Mouse (Mus musculus): ENCODE measurements around the gene Gm9736. TPM values are rescaled to one million over a fixed set of nuclear protein-coding genes. Genes with fewer than 3 reads are reported as not detected.
"Not testable (repeated sequence)": the region's sequence is repeated elsewhere in the genome, so short reads cannot be mapped to it uniquely, and the experiment has no call there.

The Gm9736 gene
- not detected in 2 replicates for polyA plus RNA-seq (2014; fragmentation: Nextera tagmentation; extraction: Ambion mirVana)

DNA sequence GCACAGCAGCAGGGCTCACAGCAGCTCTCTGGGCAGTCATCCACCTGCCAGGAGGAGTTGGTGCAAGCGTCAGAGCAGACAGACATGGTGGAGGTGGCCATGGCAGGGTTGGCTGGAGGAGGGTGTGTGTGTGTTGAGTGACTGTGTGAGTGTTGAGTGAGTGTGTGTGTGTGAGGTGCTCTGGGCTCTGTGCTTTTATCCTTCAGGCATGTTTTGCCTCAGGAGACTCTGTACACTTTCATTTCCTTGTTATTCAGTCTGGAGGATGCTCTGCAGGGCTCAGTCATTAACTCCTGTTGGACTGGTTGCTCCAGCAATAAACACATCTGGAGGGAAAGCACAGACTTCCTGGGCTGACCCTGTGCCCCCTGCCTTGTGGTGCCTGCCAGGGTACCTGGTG is at the start of gene Gm9736:
Gm9736 (minus strand) TSS at position 101 of the 400 bp plus-strand sequence.
- 70% methylated on average over 1 of the region's 1 CpGs for WGBS
- H3K4me1 ChIP-seq (ENCODE audit: control insufficient read depth, insufficient read depth, low read length); H3K9me3 ChIP-seq (ENCODE audit: control insufficient read depth, low read length); ATAC-seq (ENCODE audit: low FRiP score); H3K36me3 ChIP-seq (ENCODE audit: control insufficient read depth, insufficient read depth, low read length); H3K27me3 ChIP-seq (ENCODE audit: control insufficient read depth, insufficient read depth, low read length); DNase-seq (ENCODE audit: low spot score, missing footprints); H3K4me2 ChIP-seq; H3K9ac ChIP-seq (ENCODE audit: low read length); H3K4me3 ChIP-seq (ENCODE audit: low read depth, low read length); H3K27ac ChIP-seq (ENCODE audit: low read depth, low read length): not testable (repeated sequence)

DNA sequence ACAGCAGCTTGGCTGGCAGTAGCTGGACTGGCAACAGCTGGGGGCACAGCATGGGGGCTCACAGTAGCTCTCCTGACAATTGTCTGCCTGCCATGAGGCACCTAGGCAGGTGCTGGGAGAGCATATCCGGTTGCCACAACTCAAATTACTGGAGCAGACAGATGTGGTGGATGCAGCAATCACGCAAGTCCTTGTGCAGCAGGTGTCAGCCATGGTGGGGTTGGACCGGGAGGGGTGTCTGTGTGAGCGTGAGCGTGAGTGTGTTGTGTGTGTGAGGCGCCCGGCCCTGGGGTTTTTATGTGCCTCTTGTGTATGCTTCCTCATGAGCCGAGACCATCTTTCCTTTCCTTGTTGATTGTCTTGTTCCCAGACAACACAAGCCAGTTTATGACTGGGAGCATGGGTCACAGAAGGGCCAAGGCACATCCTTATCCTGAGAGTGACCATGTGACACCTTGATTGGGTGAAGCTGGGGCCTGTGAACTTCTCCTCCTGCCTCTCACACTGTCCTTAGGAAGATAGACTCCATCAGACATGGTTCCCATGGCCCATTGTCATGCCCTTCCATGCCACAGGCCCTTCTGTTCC is 47.9 kb upstream of the Gm9736 start, which contains the start of gene Gm19668:
Gm19668 (minus strand) TSS at position 213 of the 588 bp plus-strand sequence.
- WGBS, result 65% methylated on average over 8 of the region's 8 CpGs

DNA sequence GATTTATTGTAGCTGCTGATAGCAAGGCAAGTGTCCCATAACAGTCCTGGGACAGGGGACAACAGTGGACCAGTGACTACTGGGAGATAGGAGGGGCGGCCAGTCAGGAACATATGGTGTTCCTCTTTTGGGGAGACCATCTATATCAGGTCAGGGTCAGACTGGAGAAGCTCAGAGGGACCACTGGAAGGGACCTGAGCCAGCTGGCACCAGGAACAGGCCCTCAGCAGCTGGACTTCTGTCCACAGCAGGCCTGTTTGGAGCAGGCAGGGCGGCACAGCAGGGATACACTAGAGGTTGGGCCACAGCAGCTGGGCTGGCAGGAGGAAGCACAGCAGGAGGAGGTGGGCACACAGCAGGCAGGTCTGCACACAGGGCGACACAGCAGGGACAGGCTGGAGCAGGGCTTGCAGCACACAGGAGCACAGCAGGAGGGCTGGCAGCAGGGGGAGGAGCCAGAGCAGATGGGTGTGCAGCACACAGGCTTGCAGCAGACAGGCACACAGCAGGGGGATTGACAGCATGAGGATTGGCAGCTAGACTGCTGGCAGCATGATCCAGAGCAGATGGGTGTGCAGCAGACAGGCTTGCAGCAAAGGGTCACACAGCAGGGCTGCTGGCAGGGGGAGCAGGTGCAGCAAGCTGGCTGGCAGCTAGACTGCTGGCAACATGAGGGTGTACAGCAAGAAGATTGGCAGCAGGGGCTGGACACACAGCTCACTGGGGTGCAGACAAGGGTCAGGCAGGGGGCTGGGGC is 47.2 kb upstream of the Gm9736 start:
- H3K27me3 ChIP-seq (ENCODE audit: control insufficient read depth, insufficient read depth, low read length); H3K4me3 ChIP-seq (ENCODE audit: low read depth, low read length); H3K4me2 ChIP-seq; H3K9ac ChIP-seq (ENCODE audit: low read length); H3K36me3 ChIP-seq (ENCODE audit: control insufficient read depth, insufficient read depth, low read length); H3K4me1 ChIP-seq (ENCODE audit: control insufficient read depth, insufficient read depth, low read length); H3K9me3 ChIP-seq (ENCODE audit: control insufficient read depth, low read length); H3K27ac ChIP-seq (ENCODE audit: low read depth, low read length); ATAC-seq (ENCODE audit: low FRiP score): not testable (repeated sequence)
- peak; percentile 81 for DNase-seq (ENCODE audit: low spot score, missing footprints)
- WGBS, result 31% methylated on average over 3 of the region's 3 CpGs

More for the DNA sequence above, 47.9 kb upstream of the Gm9736 start, which contains the start of gene Gm19668:
- Histone ChIP-seq H3K4me1 (ENCODE audit: control insufficient read depth, insufficient read depth, low read length) (peaks cover 2% of the 10 kb centered on the region; the same call in 1 of the 2 replicates), H3K9me3 (ENCODE audit: control insufficient read depth, low read length) (no peaks in the 10 kb centered on the region), H3K27me3 (ENCODE audit: control insufficient read depth, insufficient read depth, low read length) (no peaks in the 10 kb centered on the region), H3K36me3 (ENCODE audit: control insufficient read depth, insufficient read depth, low read length) (no peaks in the 10 kb centered on the region), H3K27ac (ENCODE audit: low read depth, low read length) (no peak within 1 kb of the TSS), H3K9ac (ENCODE audit: low read length) (no peak within 1 kb of the TSS), H3K4me2 (no peak within 1 kb of the TSS), H3K4me3 (ENCODE audit: low read depth, low read length) (no peak within 1 kb of the TSS)
- ATAC-seq (ENCODE audit: low FRiP score) (no peak), DNase-seq (ENCODE audit: low spot score, missing footprints) (peak; percentile 79)

DNA sequence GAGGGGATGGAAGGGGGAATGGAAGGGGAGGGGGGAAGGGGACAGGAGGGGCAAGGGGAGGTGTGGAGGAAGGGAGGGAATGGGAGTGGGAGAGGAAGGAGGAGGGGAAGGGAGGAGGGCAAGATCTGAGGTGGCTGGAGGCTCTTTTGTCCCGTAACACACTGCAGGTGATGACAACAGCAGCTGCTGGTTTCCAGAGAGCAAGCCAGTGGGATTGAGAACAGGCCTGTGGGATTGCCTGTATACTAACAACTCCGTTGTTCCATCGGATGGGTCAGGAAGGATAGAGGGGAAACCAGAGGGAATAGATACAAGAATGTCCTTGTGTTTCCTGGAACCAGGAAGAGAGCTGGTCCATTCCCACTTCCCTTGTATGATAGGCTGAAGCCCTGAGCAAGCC is 46.5 kb upstream of the Gm9736 start:
- ATAC-seq (ENCODE audit: low FRiP score), result no peak
- 19% methylated on average over 3 of the region's 3 CpGs for WGBS
- DNase-seq (ENCODE audit: low spot score, missing footprints), result peak; percentile 85
- Histone ChIP-seq H3K4me2 (no peak overlapping the region), H3K9me3 (ENCODE audit: control insufficient read depth, low read length) (no peaks in the 10 kb centered on the region), H3K4me1 (ENCODE audit: control insufficient read depth, insufficient read depth, low read length) (peaks cover 2% of the 10 kb centered on the region; the same call in 1 of the 2 replicates), H3K36me3 (ENCODE audit: control insufficient read depth, insufficient read depth, low read length) (no peaks in the 10 kb centered on the region), H3K4me3 (ENCODE audit: low read depth, low read length) (no peak overlapping the region), H3K27ac (ENCODE audit: low read depth, low read length) (no peak overlapping the region), H3K9ac (ENCODE audit: low read length) (no peak overlapping the region), H3K27me3 (ENCODE audit: control insufficient read depth, insufficient read depth, low read length) (no peaks in the 10 kb centered on the region)

DNA sequence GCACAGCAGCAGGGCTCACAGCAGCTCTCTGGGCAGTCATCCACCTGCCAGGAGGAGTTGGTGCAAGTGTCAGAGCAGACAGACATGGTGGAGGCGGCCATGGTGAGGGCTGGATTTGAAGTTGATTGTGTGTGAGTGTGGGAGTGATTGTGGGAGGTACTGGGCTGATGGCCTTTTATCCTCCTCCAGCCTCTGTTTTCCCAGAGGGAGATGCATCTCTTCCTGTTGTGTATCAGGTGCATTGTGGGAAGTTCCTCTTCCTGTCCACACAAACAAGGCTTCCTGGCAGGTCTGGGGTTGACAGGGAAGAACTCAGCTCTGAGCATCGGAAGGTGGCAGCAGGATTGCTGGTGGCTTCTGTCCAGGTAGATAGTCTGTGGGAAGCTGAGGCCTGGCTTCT is 43.8 kb upstream of the Gm9736 start, which contains the start of gene Gm9639:
Gm9639 (minus strand) TSS at position 101 of the 400 bp plus-strand sequence.
- ATAC-seq (ENCODE audit: low FRiP score) (no peak), DNase-seq (ENCODE audit: low spot score, missing footprints) (peak; percentile 51)
- Histone ChIP-seq H3K4me2 (no peak within 1 kb of the TSS), H3K9me3 (ENCODE audit: control insufficient read depth, low read length) (no peaks in the 10 kb centered on the region), H3K9ac (ENCODE audit: low read length) (no peak within 1 kb of the TSS), H3K27ac (ENCODE audit: low read depth, low read length) (no peak within 1 kb of the TSS), H3K36me3 (ENCODE audit: control insufficient read depth, insufficient read depth, low read length) (no peaks in the 10 kb centered on the region), H3K27me3 (ENCODE audit: control insufficient read depth, insufficient read depth, low read length) (no peaks in the 10 kb centered on the region), H3K4me3 (ENCODE audit: low read depth, low read length) (no peak within 1 kb of the TSS), H3K4me1 (ENCODE audit: control insufficient read depth, insufficient read depth, low read length) (peaks cover 2% of the 10 kb centered on the region; the same call in 1 of the 2 replicates)
- 64% methylated on average over 2 of the region's 2 CpGs for WGBS

DNA sequence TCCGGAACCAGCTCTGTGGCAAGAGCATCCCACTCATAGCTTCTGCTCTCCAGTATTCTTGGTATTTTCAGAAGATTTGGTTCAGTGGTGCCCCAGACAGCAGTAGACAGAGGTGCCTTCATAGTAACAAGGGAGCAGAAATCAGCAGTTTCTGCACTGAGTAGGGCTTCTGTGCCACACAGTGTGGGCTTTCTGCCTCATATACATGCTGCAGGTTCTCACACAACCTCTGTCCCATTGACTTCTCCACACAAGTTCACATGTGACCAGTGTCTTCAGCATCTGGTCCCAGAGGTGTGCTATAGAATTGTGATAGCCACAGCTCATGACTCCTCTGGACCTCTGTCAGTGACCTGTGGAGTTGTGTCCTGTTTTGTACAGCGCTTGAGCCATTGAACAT is 37.5 kb upstream of the Gm9736 start:
- Histone ChIP-seq H3K27ac (ENCODE audit: low read depth, low read length) (no peak overlapping the region), H3K36me3 (ENCODE audit: control insufficient read depth, insufficient read depth, low read length) (no peaks in the 10 kb centered on the region), H3K4me2 (no peak overlapping the region), H3K9me3 (ENCODE audit: control insufficient read depth, low read length) (no peaks in the 10 kb centered on the region), H3K27me3 (ENCODE audit: control insufficient read depth, insufficient read depth, low read length) (no peaks in the 10 kb centered on the region), H3K4me3 (ENCODE audit: low read depth, low read length) (no peak overlapping the region), H3K9ac (ENCODE audit: low read length) (no peak overlapping the region), H3K4me1 (ENCODE audit: control insufficient read depth, insufficient read depth, low read length) (no peaks in the 10 kb centered on the region)
- peak; percentile 76 for DNase-seq (ENCODE audit: low spot score, missing footprints)
- WGBS, result 88% methylated on average over 2 of the region's 2 CpGs
- ATAC-seq (ENCODE audit: low FRiP score), result no peak

DNA sequence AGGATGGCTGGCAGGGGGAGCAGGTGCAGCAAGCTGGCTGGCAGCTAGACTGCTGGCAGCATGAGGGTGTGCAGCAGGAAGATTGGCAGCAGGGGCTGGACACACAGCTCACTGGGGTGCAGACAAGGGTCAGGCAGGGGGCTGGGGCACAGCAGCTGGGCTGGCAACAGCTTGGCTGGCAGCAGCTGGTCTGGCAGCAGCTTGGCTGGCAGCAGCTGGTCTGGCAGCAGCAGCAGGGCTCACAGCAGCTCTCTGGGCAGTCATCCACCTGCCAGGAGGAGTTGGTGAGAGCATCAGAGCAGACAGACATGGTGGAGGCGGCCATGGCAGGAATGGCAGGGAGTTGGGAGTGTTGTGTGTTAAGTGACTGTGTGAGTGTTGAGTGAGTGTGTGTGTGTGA is 36.7 kb upstream of the Gm9736 start, which contains the start of gene Gm7137:
Gm7137 (minus strand) TSS at position 325 of the 400 bp plus-strand sequence.
- DNase-seq (ENCODE audit: low spot score, missing footprints); H3K36me3 ChIP-seq (ENCODE audit: control insufficient read depth, insufficient read depth, low read length); H3K4me2 ChIP-seq; H3K27ac ChIP-seq (ENCODE audit: low read depth, low read length); H3K9me3 ChIP-seq (ENCODE audit: control insufficient read depth, low read length); ATAC-seq (ENCODE audit: low FRiP score); H3K4me3 ChIP-seq (ENCODE audit: low read depth, low read length); H3K9ac ChIP-seq (ENCODE audit: low read length); H3K4me1 ChIP-seq (ENCODE audit: control insufficient read depth, insufficient read depth, low read length); H3K27me3 ChIP-seq (ENCODE audit: control insufficient read depth, insufficient read depth, low read length): not testable (repeated sequence)
- no CpG with 5 or more reads among the region's 1 CpGs for WGBS

DNA sequence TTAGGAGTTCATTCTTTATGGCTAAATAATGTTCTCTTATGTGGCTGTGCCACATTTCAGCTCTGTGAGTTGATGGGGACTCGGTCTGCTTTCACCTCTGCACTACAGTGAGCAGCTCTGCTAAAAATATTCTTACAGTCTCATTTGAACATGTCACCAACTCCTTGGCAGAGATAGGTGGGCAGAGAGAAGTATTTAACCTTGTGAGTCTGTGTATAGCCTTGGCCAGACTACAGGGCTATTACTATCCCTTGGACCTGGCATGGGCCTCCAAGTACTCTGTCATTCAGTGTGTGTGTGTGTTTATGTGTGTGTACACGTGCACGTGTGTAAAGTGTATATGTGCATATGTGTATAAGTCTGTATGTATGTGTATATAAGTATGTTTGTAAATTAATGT is 32.2 kb upstream of the Gm9736 start:
- DNase-seq (ENCODE audit: low spot score, missing footprints); H3K27me3 ChIP-seq (ENCODE audit: control insufficient read depth, insufficient read depth, low read length); H3K27ac ChIP-seq (ENCODE audit: low read depth, low read length); H3K36me3 ChIP-seq (ENCODE audit: control insufficient read depth, insufficient read depth, low read length); H3K4me3 ChIP-seq (ENCODE audit: low read depth, low read length); ATAC-seq (ENCODE audit: low FRiP score); H3K4me2 ChIP-seq; H3K4me1 ChIP-seq (ENCODE audit: control insufficient read depth, insufficient read depth, low read length); H3K9me3 ChIP-seq (ENCODE audit: control insufficient read depth, low read length); H3K9ac ChIP-seq (ENCODE audit: low read length): not testable (repeated sequence)
- 100% methylated on average over 1 of the region's 3 CpGs for WGBS

DNA sequence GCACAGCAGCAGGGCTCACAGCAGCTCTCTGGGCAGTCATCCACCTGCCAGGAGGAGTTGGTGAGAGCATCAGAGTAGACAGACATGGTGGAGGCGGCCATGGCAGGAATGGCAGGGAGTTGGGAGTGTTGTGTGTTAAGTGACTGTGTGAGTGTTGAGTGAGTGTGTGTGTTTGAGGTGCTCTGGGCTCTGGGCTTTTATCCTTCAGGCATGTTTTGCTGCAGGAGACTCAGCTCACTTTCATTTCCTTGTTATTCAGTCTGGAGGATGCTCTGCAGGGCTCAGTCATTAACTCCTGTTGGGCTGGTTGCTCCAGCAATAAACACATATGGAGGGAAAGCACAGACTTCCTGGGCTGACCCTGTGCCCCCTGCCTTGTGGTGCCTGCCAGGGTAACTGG is 31.3 kb upstream of the Gm9736 start, which contains the start of gene Gm3250:
Gm3250 (minus strand) TSS at position 101 of the 400 bp plus-strand sequence.
- ATAC-seq (ENCODE audit: low FRiP score); H3K4me2 ChIP-seq; H3K9ac ChIP-seq (ENCODE audit: low read length); H3K9me3 ChIP-seq (ENCODE audit: control insufficient read depth, low read length); H3K27ac ChIP-seq (ENCODE audit: low read depth, low read length); H3K36me3 ChIP-seq (ENCODE audit: control insufficient read depth, insufficient read depth, low read length); DNase-seq (ENCODE audit: low spot score, missing footprints); H3K4me1 ChIP-seq (ENCODE audit: control insufficient read depth, insufficient read depth, low read length); H3K27me3 ChIP-seq (ENCODE audit: control insufficient read depth, insufficient read depth, low read length); H3K4me3 ChIP-seq (ENCODE audit: low read depth, low read length): not testable (repeated sequence)
- no CpG with 5 or more reads among the region's 1 CpGs for WGBS
